Mouse (Mus musculus): Measurements from ENCODE around the gene Qrich1. TPM values are rescaled to one million over a fixed set of nuclear protein-coding genes. Genes with fewer than 3 reads are reported as not detected.

The Qrich1 gene
- 152 and 164 TPM in 2 replicates for polyA plus RNA-seq (2015; fragmentation: Nextera tagmentation; extraction: Ambion mirVana)

DNA sequence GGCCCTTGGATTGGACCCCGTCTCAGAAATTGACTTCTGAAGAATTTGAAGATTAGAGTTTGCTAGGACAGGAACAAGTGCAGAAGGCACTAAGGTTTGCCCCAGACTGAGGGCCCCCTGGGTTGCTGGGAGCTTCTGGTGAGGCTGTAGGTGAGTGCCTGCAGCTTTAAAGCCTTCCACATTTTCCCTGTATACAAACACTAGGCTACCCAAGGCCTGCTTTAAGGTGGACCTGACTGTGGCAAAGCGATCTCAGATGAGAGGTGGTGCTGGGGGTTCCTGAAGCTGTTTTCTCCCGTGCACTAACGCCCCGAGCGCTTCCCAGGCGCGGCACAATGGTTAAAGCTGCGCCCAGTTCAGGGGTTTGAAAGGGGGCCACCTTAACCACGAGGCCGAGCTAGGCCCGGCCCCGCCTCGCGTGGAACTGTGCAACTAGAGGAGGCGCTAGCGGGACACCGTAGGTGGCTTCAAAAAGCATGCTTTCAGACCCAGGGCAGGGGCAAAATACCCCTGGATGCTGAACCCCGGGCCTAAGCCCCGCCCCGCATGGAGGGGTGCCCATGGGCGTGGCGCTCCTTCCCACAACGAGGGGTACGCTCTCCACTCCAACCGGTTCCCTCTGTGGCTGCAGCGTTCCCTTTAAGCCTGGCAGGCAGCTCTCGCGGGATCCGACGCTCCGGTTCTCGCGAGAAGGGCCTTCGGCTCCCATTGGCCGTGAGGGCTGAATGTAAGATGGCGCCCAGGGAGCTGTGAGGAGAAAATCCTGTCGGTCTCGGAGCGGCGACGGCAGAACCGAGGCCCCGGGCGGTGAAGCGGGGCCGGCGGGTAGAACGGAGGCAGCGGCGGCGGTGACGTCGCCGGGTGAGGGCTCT, at the start of gene Qrich1:
Qrich1 (plus strand) TSS at position 427 of the 872 bp plus-strand sequence.
- H3K4me3 ChIP-seq (replicated peaks; ENCODE audit: low read length) = peak within 1 kb of the TSS; percentile 95
- H3K9ac ChIP-seq (replicated peaks; ENCODE audit: low read depth, low read length) = peak within 1 kb of the TSS; percentile 95
- H3K4me2 ChIP-seq (ENCODE audit: low read length) = peak within 1 kb of the TSS; percentile 84
- WGBS = 1% methylated on average over 55 of the region's 55 CpGs
- H3K4me1 ChIP-seq (replicated peaks; ENCODE audit: control insufficient read depth, insufficient read depth, low read length) = peaks cover 26% of the 10 kb centered on the region
- ATAC-seq = peak; percentile 98
- H3K27me3 ChIP-seq (replicated peaks; ENCODE audit: control insufficient read depth, insufficient read depth, low read length) = no peaks in the 10 kb centered on the region
- H3K36me3 ChIP-seq (ENCODE audit: control insufficient read depth, insufficient read depth) = peaks cover 22% of the 10 kb centered on the region
- H3K9me3 ChIP-seq (ENCODE audit: control insufficient read depth, low read length) = no peaks in the 10 kb centered on the region
- H3K27ac ChIP-seq (ENCODE audit: low read length) = peak within 1 kb of the TSS; percentile 100

DNA sequence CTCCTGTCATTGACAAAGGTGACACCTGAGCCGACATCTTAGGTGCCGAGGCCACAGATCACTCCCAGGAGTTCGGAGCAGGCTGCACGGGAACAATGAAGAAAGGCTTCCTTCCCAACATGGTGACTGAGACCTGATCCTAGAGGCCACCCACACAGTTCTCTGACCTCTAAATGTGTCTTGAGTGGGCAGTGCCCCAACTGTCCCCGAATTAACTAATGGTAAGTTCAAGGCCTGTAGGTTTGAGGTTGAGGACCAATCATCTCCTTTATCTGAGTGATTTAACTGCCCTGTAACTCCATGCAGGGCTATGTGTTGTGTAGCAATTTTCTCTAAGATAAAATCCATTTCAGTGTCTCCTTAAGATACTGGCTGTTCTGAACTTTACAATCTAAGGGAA, 47.2 kb upstream of the Qrich1 start:
- Histone ChIP-seq H3K4me3 (replicated peaks; ENCODE audit: low read length) (no peak overlapping the region), H3K36me3 (ENCODE audit: control insufficient read depth, insufficient read depth) (peaks cover 4% of the 10 kb centered on the region), H3K4me1 (replicated peaks; ENCODE audit: control insufficient read depth, insufficient read depth, low read length) (no peaks in the 10 kb centered on the region), H3K27me3 (replicated peaks; ENCODE audit: control insufficient read depth, insufficient read depth, low read length) (no peaks in the 10 kb centered on the region), H3K4me2 (ENCODE audit: low read length) (no peak overlapping the region), H3K9me3 (ENCODE audit: control insufficient read depth, low read length) (no peaks in the 10 kb centered on the region), H3K9ac (replicated peaks; ENCODE audit: low read depth, low read length) (no peak overlapping the region), H3K27ac (ENCODE audit: low read length) (no peak overlapping the region)
- 72% methylated on average over 5 of the region's 5 CpGs for WGBS
- ATAC-seq = no peak

DNA sequence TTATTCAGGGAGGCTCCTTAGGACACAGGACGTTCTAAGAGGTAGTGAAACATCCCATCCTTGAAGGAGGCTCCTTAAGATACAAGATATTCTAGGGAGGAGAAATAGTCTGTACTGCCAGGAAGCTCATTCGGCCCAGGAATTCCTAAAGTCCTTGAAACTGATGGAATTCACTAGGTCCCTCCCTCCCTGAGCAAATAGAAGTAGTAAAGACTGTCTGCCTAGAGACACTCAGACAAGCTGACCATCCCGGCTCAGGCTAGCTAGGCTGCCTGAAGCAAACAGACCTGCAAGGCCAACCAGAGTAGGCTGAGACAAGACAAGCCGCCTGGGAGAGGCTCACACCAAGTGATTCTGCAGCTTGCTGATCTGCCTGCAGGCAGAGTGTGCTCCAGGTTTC, 46.8 kb upstream of the Qrich1 start:
- WGBS = 80% methylated on average over 4 of the region's 4 CpGs
- Histone ChIP-seq H3K4me1 (replicated peaks; ENCODE audit: control insufficient read depth, insufficient read depth, low read length) (no peaks in the 10 kb centered on the region), H3K4me3 (replicated peaks; ENCODE audit: low read length) (no peak overlapping the region), H3K9me3 (ENCODE audit: control insufficient read depth, low read length) (no peaks in the 10 kb centered on the region), H3K36me3 (ENCODE audit: control insufficient read depth, insufficient read depth) (peaks cover 4% of the 10 kb centered on the region), H3K4me2 (ENCODE audit: low read length) (no peak overlapping the region), H3K27me3 (replicated peaks; ENCODE audit: control insufficient read depth, insufficient read depth, low read length) (no peaks in the 10 kb centered on the region), H3K9ac (replicated peaks; ENCODE audit: low read depth, low read length) (no peak overlapping the region), H3K27ac (ENCODE audit: low read length) (no peak overlapping the region)
- no peak for ATAC-seq

DNA sequence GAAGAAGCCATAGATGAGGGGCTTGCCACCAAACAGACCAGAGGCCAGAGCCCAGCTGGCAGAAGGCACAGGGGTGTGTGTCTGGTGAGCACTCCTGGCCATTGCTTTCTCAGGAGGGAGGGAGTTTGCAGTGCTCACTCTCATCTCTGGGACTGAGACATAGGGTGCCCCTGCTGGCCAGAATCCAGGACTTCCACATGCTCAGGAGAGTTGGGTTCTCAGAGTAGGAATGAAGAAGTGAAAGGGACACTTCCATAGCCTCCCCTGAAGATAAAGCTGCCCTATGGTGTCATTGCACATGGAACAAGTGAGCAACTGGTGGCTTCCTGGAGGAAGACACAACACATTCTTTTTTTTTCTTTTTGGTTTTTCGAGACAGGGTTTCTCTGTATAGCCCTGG, 42.1 kb upstream of the Qrich1 start:
- 42% methylated on average over 1 of the region's 1 CpGs for WGBS
- ATAC-seq = no peak
- Histone ChIP-seq H3K9me3 (ENCODE audit: control insufficient read depth, low read length) (no peaks in the 10 kb centered on the region), H3K9ac (replicated peaks; ENCODE audit: low read depth, low read length) (no peak overlapping the region), H3K27me3 (replicated peaks; ENCODE audit: control insufficient read depth, insufficient read depth, low read length) (no peaks in the 10 kb centered on the region), H3K4me3 (replicated peaks; ENCODE audit: low read length) (no peak overlapping the region), H3K4me1 (replicated peaks; ENCODE audit: control insufficient read depth, insufficient read depth, low read length) (peaks cover 7% of the 10 kb centered on the region), H3K27ac (ENCODE audit: low read length) (no peak overlapping the region), H3K4me2 (ENCODE audit: low read length) (no peak overlapping the region), H3K36me3 (ENCODE audit: control insufficient read depth, insufficient read depth) (no peaks in the 10 kb centered on the region)

DNA sequence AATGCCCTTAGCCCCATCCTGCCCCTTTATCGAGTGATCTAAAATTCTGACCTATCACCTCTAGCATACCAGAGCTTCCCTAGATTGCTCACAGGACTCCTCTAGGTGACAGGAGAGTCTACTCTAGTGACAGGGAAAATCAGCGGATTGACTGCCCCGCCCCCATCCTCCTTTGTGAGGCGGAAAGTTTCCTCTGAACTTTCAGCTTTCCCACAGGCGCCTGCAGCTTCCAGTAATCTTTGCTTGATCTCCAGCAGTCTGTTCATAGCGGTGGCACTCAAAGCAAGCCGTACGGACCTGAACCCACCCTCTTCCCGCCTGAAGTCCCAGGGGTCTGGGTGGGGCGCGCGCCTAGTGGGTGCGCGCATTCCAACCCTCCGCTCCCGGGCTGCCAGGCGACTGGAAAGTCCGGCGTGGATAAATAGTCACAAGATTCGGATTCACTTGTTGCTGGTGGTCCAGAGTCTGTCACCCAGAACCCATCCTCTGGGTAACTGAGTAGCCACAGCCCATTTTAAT, 37.9 kb upstream of the Qrich1 start:
- 0% methylated on average over 20 of the region's 20 CpGs for WGBS
- peak overlapping the region; percentile 3; the same call in 1 of the 2 replicates for H3K9ac ChIP-seq (replicated peaks; ENCODE audit: low read depth, low read length)
- H3K36me3 ChIP-seq (ENCODE audit: control insufficient read depth, insufficient read depth) = no peaks in the 10 kb centered on the region
- no peak overlapping the region for H3K27ac ChIP-seq (ENCODE audit: low read length)
- H3K27me3 ChIP-seq (replicated peaks; ENCODE audit: control insufficient read depth, insufficient read depth, low read length) = no peaks in the 10 kb centered on the region
- H3K4me2 ChIP-seq (ENCODE audit: low read length) = peak overlapping the region; percentile 43
- ATAC-seq = peak; percentile 47; the same call in 1 of the 2 replicates
- no peaks in the 10 kb centered on the region for H3K9me3 ChIP-seq (ENCODE audit: control insufficient read depth, low read length)
- H3K4me1 ChIP-seq (replicated peaks; ENCODE audit: control insufficient read depth, insufficient read depth, low read length) = peaks cover 12% of the 10 kb centered on the region
- peak overlapping the region; percentile 32 for H3K4me3 ChIP-seq (replicated peaks; ENCODE audit: low read length)

DNA sequence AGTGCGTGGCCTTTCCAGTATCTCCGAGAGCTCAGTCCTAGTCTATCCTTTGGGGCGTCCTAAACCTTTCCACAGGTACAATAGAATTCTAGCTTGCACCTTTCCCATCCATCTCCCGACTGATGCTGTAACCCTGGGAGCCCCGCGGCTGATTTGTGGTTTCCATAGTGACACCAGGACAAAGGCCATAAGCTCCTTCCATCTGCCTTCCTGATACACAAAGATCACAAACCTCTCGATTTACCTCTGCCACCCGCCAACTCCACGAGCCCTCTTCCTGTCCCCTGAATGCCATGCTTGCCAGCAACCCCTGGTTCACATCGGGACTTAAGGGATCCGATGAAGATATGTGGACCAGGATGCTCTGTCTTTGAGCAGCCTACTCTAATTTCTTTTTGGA, 37.4 kb upstream of the Qrich1 start:
- peaks cover 12% of the 10 kb centered on the region for H3K4me1 ChIP-seq (replicated peaks; ENCODE audit: control insufficient read depth, insufficient read depth, low read length)
- no peaks in the 10 kb centered on the region for H3K9me3 ChIP-seq (ENCODE audit: control insufficient read depth, low read length)
- ATAC-seq = 0 out of 2 replicates have a peak, but pooled peaks have one; percentile 13
- H3K27ac ChIP-seq (ENCODE audit: low read length) = no peak overlapping the region
- no peaks in the 10 kb centered on the region for H3K36me3 ChIP-seq (ENCODE audit: control insufficient read depth, insufficient read depth)
- peak overlapping the region; percentile 43 for H3K4me2 ChIP-seq (ENCODE audit: low read length)
- 25% methylated on average over 11 of the region's 11 CpGs for WGBS
- no peaks in the 10 kb centered on the region for H3K27me3 ChIP-seq (replicated peaks; ENCODE audit: control insufficient read depth, insufficient read depth, low read length)
- H3K4me3 ChIP-seq (replicated peaks; ENCODE audit: low read length) = peak overlapping the region; percentile 32; the same call in 1 of the 2 replicates
- no peak overlapping the region for H3K9ac ChIP-seq (replicated peaks; ENCODE audit: low read depth, low read length)

DNA sequence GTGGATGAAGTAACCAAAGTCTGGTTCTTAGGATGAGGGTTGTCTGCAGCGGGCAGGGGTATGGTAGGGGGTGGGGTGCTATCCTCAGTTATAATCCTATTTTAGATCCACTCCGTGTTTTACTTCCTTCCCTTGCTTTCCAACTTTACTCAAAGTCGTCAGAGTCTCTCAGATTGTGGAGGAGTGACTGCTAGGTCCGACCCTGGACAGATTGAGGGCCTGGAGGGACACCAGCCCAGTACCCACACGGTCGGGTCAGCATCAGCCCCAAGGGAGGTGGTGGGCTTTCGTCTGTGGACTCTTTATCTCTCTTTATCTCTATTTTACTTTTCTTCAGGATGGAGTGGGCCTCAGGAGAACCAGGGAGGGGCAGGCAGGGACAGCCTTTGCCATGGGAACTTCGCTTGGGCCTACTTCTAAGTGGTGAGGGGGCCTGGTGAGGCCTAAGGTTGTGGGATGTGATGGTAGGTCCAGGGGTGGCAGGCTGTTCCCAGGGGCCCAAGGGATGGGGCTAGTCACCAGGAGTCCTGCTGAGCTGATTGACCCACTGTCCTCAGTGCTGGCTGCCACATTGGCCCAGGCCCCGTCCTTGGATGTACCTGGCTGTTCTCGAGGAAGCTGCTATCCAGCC, 36.8 kb upstream of the Qrich1 start, which contains the start of gene Lamb2:
Lamb2 (plus strand) TSS at position 16 of the 631 bp plus-strand sequence.
- peak; percentile 67 for ATAC-seq
- Histone ChIP-seq H3K4me2 (ENCODE audit: low read length) (peak within 1 kb of the TSS; percentile 43), H3K9me3 (ENCODE audit: control insufficient read depth, low read length) (no peaks in the 10 kb centered on the region), H3K27ac (ENCODE audit: low read length) (no peak within 1 kb of the TSS), H3K9ac (replicated peaks; ENCODE audit: low read depth, low read length) (peak within 1 kb of the TSS; percentile 6), H3K4me1 (replicated peaks; ENCODE audit: control insufficient read depth, insufficient read depth, low read length) (peaks cover 12% of the 10 kb centered on the region), H3K36me3 (ENCODE audit: control insufficient read depth, insufficient read depth) (no peaks in the 10 kb centered on the region), H3K4me3 (replicated peaks; ENCODE audit: low read length) (peak within 1 kb of the TSS; percentile 32), H3K27me3 (replicated peaks; ENCODE audit: control insufficient read depth, insufficient read depth, low read length) (no peaks in the 10 kb centered on the region)
- 7% methylated on average over 10 of the region's 10 CpGs for WGBS

DNA sequence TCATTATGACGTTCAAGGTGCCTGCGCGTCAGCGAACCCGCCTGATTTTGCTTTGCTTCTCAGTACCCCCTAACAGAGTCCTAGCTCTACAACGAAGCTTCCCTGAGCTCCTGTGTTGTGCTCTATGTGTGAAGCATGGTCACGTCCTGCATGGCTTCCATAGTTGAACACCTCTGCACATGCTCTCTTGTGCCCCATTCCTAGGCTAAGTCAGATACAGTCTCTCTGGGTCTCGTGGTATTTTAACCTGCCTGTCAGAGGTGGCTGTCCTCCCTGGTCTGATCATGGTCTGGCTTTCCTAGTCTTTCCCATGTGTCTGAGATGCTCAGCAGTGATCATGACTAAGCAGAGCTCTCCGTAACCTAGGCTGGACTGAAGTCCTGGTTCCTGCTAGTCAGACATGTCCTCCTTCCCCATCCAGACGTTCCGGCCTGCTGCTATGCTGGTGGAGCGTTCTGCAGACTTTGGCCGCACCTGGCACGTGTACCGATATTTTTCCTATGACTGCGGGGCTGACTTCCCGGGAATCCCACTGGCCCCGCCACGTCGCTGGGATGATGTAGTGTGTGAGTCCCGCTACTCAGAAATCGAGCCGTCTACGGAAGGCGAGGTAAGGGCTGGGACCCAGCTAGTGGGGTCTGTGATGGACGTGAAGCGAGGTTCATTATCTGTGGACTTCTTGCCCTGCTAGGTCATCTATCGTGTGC, 35.6 kb upstream of the Qrich1 start:
- H3K27ac ChIP-seq (ENCODE audit: low read length) = no peak overlapping the region
- H3K27me3 ChIP-seq (replicated peaks; ENCODE audit: control insufficient read depth, insufficient read depth, low read length) = no peaks in the 10 kb centered on the region
- H3K4me2 ChIP-seq (ENCODE audit: low read length) = no peak overlapping the region
- no peak overlapping the region for H3K9ac ChIP-seq (replicated peaks; ENCODE audit: low read depth, low read length)
- H3K36me3 ChIP-seq (ENCODE audit: control insufficient read depth, insufficient read depth) = no peaks in the 10 kb centered on the region
- H3K9me3 ChIP-seq (ENCODE audit: control insufficient read depth, low read length) = no peaks in the 10 kb centered on the region
- WGBS = 92% methylated on average over 28 of the region's 28 CpGs
- no peak overlapping the region for H3K4me3 ChIP-seq (replicated peaks; ENCODE audit: low read length)
- peaks cover 12% of the 10 kb centered on the region for H3K4me1 ChIP-seq (replicated peaks; ENCODE audit: control insufficient read depth, insufficient read depth, low read length)
- no peak for ATAC-seq

All from forebrain, embryonic 16.5 days (tissue).